Mouse (Mus musculus) T-helper 1 cell (primary cell): ENCODE measurements around the gene Tnr.
"Not testable (repeated sequence)": the region's sequence is repeated elsewhere in the genome, so short reads cannot be mapped to it uniquely, and the experiment has no call there.

Experiments used
- in situ Hi-C: fragments of 300-600 bp; cut with MboI, MseI; formaldehyde crosslinking; loops from one replicate; pipeline ENCODE4 v1.15.1; 2025; ENCODE audit warnings: high pct_unique_total_duplicates

Tnr gene

DNA sequence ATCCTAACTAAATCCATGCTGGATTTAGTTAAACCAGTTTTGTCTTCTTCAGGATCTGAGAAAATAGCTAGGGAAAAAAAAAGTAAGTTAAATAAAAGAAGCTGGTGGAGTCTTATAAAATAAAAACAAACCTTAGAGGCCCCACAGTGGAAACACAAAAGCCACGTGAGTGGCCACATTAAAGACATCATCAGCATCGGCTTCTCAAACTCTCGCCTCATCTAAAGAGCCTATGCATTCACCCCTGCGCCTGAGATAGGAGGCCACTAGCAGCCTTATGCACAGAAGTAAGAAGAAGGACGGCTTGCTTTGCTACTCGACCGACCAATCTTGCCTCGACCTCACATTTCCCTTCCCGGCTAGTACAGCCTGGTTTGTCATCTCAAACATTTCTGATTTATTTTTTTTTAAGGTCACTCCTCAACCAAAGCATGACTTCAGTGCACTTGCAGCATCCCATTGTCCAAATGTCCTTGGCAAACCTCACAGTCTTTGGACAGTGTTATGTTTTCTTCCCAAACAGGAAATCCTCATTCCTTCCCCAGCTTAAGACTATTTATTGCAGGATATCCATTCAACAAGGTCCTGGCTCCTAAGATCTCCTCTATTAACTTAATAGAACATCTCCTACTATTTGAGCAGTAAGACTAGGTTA, 405.2 kb downstream of the Tnr start:
- in situ Hi-C loops = no loop called here

DNA sequence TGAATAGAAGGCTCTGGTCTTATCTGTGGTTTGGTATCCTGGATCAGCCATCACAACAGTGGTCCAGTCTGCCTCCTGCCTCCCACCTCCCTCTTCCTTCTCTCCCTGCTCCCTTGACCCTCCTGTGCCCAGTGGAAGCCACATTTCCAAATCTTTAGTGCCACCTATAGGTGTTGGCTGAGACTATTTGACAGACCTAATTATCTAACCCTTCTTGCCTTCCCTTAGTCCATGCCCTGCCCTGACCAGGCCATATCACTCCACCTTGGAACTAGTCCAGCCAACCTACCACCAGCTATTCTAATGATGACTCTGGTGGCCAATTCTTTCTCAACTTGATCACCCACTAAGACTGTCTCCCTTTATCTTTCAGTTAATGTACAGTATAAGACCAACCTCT, 408.5 kb downstream of the Tnr start:
- in situ Hi-C loops = no loop called here

DNA sequence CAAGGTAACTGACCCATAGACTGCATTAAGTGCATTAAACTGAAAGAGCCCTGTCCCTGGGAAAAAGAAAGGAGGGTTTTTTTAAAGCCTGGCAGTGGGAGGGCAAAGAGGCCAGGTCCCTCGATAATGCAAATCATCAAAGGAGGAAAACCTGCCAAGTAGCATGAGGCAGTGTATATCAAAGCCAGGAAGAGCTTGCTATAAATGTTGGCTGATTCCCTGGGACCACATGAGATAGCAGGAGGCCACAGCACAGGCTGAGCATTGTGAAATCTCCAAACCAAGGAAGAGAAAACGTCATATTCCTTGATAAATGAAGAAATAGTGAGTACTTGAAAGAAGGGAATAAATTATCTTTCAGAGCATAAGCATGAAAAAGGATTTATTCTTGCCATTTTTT, 409.0 kb downstream of the Tnr start:
- in situ Hi-C loops = no loop called here

DNA sequence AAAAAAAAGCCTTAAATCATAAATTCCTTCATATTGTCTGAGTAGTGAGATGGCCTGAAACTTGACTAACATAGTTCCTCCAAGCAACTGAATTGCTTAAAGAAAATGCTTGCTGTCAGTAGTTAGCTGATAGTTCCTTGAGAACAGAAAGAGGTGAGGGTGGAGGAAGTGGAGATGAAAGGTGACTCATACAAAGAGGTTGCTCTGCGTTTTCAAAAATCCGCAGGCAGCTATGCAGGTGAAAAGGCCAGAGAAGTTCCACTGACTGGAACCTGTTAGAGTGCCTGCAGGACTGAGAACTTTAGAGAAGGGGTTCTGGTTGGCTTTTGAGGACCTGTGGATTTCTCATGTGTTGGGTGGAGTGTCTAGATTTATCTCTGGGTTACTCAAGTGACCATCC, 414.9 kb downstream of the Tnr start:
- in situ Hi-C loops = loop anchor here (5.0 kb wide), 1 partner anchor 86 kb away; no protein-coding TSS in a partner anchor

DNA sequence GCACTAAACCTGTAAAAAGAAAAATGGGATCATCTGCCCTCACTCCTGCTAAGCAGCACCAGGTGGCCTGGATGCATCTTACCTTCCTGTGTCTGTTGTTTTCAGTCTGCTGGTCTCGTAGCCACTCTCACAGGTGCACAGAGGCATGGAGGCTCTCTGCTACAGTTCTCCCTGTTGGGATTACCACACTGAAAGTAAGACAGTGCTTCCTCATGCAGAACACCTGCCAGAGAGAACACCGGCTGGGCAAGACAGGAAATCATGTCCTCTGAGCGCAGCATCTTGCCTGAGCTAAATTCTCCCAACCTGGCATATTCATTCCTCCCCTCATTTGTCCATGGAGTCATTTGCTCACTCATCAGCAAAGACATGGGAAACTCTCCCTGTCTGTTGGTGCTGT, 415.8 kb downstream of the Tnr start:
- in situ Hi-C loops = loop anchor here (5.0 kb wide), 1 partner anchor 87 kb away; no protein-coding TSS in a partner anchor

DNA sequence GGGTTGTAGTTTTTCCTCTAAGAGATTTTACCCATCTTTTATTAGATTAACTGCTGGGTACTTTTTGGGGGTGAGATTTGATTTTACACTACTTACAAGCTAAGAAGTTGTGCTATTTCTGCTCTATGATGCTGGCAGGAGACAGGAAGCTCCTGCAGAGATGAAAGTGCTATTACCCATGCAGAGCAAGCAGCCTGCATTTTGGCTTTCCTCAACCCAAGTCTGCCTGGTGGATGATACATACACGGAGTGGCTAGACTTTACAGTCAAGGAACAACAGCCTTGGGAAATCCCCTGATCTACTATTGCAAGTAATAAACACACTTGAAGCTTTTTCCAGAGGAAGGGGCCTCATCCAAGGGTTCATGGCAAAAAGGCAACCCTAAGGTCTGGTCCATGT, 430.0 kb downstream of the Tnr start:
- in situ Hi-C loops = no loop called here

DNA sequence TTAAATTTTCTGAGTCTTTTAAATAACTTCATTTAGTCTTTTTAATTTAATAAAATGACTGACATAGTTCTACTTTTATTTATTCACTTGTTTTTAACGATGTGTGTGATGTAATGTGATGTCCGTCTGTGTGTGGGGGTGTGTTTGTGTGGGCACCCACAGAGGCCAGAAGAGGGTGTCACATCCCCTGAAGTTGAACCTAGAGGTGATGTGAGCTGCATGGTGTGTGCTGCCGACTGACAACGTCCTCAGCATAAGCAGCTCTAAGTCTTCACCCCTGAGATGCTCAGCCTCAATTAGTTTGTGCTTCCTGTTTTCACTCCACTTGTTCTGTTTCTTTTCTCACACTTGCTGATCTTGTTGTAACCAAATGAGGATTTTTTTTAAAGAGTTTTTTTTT, 439.8 kb downstream of the Tnr start:
- in situ Hi-C loops = no loop called here

DNA sequence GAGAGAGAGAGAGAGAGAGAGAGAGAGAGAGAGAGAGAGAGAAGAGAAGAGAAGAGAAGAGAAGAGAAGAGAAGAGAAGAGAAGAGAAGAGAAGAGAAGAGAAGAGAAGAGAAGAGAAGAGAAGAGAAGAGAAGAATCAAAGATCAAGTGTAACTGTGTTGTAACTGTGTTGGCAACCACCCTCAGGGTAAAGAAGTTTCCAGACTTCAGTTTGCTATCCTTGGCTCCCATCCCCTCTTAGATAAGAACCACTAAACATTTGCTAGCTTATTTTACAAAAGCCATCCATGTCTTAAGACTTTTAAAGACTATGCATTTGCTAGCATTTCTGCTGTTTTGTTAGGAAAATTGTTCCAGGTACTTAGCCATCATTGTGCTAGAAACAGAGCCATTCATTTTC, 442.7 kb downstream of the Tnr start:
- in situ Hi-C loops = not testable (repeated sequence)

DNA sequence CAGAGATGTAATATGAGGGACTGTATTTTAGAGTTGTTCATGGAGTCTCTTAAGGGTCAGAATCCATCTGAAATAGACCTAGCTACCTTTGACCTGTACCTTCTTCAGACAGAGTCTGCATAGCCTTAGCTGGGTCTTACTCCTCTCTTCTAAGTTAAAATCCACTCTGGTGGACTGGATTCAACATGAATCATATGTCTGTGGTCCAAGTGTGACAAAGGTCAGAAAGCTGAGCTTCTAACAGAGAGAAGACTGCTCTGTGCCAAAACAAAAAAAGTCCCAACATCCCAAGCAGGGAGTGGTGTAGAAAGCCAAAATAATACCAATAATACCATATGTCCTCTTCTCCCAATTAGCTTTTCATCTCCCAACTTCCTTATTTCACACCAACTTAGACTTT, 444.8 kb downstream of the Tnr start:
- in situ Hi-C loops = no loop called here

DNA sequence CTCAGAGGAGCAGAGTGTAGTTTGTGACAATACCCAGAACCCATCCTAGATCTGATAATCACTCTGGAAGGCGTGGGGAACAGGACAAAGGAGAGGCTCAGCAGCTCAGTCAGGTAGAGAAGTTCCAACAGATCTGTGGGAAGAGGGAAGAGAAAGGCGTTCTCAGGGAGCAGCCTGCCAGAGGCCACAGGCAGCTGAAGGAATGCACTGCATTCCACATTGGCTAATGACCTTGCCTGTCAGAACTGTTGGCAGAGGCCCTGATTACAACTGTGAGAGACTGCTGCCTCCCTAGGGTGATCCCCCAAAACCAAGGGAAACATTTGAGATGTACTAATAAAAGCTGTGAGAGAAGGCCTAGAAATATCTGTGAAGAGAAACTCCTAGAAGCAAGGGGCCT, 454.2 kb downstream of the Tnr start:
- in situ Hi-C loops = no loop called here

DNA sequence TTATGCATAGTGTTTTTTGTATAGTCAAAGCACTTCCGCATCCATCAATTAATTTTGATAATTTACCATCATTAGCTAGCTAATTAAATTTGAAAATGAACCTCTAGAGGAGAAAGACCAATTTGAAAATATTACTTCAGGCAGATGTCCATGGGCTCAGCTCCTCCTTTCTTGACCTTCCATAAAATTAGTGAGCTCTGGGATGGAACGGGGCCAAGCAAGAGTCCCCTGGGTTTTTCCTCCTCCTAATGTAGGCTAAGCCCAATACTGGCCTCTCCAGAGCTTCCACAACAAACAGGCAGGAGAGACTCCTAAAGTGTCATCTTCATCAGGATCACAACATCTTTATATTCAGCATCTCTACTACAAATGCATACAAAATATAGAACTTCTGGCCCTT, 455.5 kb downstream of the Tnr start:
- in situ Hi-C loops = no loop called here

DNA sequence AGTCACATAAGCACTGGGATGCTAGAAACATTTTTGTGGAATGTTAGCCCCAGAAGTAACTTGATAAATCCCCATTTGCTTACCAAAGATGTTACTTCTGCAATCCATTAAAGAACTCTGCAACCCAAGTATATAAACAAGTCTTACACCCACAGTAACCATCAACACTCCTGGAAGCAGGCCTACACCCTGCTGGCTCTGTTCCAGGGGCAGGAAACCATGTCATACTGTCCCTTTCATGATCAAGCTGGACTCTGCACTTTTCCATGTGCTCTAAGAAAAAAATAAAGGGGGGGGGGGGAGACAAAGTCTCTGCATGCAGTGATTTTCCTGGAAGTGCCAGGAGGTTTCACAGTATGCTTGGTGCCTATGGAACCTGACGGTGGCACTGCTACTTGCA, 456.8 kb downstream of the Tnr start:
- in situ Hi-C loops = no loop called here
